Mouse (Mus musculus): ENCODE results near the gene Hormad1. TPM values are rescaled to one million over a fixed set of nuclear protein-coding genes. Genes with fewer than 3 reads are reported as not detected.

Gene Hormad1
- polyA plus RNA-seq, 2 experiments = not detected

- Histone ChIP-seq H3K9me3 (ENCODE audit: control insufficient read depth, low read length) (no peaks in the 10 kb centered on the region), H3K36me3 (ENCODE audit: control insufficient read depth, insufficient read depth, low read length) (no peaks in the 10 kb centered on the region), H3K4me2 (replicated peaks; ENCODE audit: low read depth, low read length, severe bottlenecking) (no peak overlapping the region), H3K4me3 (replicated peaks; ENCODE audit: low read length) (no peak overlapping the region), H3K27me3 (ENCODE audit: control insufficient read depth, insufficient read depth, low read length) (no peaks in the 10 kb centered on the region), H3K9ac (ENCODE audit: low read depth, low read length, severe bottlenecking) (no peak overlapping the region), H3K4me1 (ENCODE audit: control insufficient read depth, insufficient read depth, low read length) (peaks cover 3% of the 10 kb centered on the region; the same call in 1 of the 2 replicates), H3K27ac (replicated peaks; ENCODE audit: low read depth, low read length) (no peak overlapping the region)
- ATAC-seq (ENCODE audit: low FRiP score, low read depth) (no peak), DNase-seq (ENCODE audit: low spot score) (no peak)
- no peak for TF ChIP-seq POLR2A (IDR thresholded peaks at IDR 0.05; ENCODE audit: borderline replicate concordance, extremely low read depth, insufficient read depth, insufficient read length)
- 72% methylated on average over 2 of the region's 2 CpGs for WGBS
Observed at GRCm38 (mm10) chr3:95519315-95519714, 40.2 kb upstream of the Hormad1 start.

DNA sequence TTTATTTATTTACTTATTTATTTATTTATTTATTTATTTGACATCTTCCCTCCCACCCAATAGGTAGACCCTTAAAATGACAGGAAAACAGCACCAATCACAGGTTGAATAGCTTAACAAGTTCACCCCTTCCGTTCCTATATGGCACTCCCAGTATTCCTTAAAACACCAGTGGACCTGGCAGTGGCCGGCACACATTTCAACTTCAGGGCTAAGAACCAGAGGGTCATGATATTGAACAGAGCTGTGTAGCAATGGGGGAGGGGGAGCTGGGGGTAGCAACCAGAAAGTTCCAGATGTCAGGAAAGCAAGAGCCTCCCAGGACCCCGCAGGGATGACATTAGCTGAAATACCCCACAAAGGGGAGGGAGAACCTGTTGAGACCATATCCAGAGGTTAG, 39.4 kb upstream of the Hormad1 start:
- no peak for ATAC-seq (ENCODE audit: low FRiP score, low read depth)
- Histone ChIP-seq H3K9ac (ENCODE audit: low read depth, low read length, severe bottlenecking) (no peak overlapping the region), H3K27me3 (ENCODE audit: control insufficient read depth, insufficient read depth, low read length) (no peaks in the 10 kb centered on the region), H3K9me3 (ENCODE audit: control insufficient read depth, low read length) (no peaks in the 10 kb centered on the region), H3K4me3 (replicated peaks; ENCODE audit: low read length) (no peak overlapping the region), H3K27ac (replicated peaks; ENCODE audit: low read depth, low read length) (no peak overlapping the region), H3K36me3 (ENCODE audit: control insufficient read depth, insufficient read depth, low read length) (no peaks in the 10 kb centered on the region), H3K4me1 (ENCODE audit: control insufficient read depth, insufficient read depth, low read length) (peaks cover 3% of the 10 kb centered on the region; the same call in 1 of the 2 replicates), H3K4me2 (replicated peaks; ENCODE audit: low read depth, low read length, severe bottlenecking) (no peak overlapping the region)
- WGBS = 77% methylated on average over 3 of the region's 3 CpGs
- DNase-seq (ENCODE audit: low spot score) = no peak
- no peak for TF ChIP-seq POLR2A (IDR thresholded peaks at IDR 0.05; ENCODE audit: borderline replicate concordance, extremely low read depth, insufficient read depth, insufficient read length)

DNA sequence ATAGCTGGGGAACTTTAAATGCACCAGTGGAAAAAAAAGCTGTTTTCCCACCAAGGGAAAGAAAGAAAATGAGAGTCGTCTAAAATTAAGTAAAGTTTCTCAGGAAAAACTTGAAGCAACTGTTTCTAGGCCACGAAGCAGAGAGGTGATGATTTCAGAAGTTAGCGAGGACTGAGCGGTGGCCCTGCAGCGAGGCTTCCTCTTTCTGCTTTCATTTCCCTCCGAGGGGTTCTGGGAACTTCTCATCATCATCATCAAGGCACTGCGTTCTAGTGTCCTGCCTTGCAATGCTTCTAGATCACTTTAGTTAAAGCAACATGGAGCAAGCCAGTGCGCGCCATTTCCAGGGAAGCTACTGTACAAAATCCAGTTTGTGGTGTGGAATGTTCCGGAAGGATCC, 38.3 kb upstream of the Hormad1 start:
- no peak overlapping the region for H3K4me2 ChIP-seq (replicated peaks; ENCODE audit: low read depth, low read length, severe bottlenecking)
- no peaks in the 10 kb centered on the region for H3K36me3 ChIP-seq (ENCODE audit: control insufficient read depth, insufficient read depth, low read length)
- H3K4me1 ChIP-seq (ENCODE audit: control insufficient read depth, insufficient read depth, low read length) = peaks cover 3% of the 10 kb centered on the region; the same call in 1 of the 2 replicates
- no peak overlapping the region for H3K27ac ChIP-seq (replicated peaks; ENCODE audit: low read depth, low read length)
- ATAC-seq (ENCODE audit: low FRiP score, low read depth) (no peak), DNase-seq (ENCODE audit: low spot score) (no peak)
- no peaks in the 10 kb centered on the region for H3K9me3 ChIP-seq (ENCODE audit: control insufficient read depth, low read length)
- no peaks in the 10 kb centered on the region for H3K27me3 ChIP-seq (ENCODE audit: control insufficient read depth, insufficient read depth, low read length)
- 87% methylated on average over 10 of the region's 10 CpGs for WGBS
- H3K9ac ChIP-seq (ENCODE audit: low read depth, low read length, severe bottlenecking) = no peak overlapping the region
- no peak for TF ChIP-seq POLR2A (IDR thresholded peaks at IDR 0.05; ENCODE audit: borderline replicate concordance, extremely low read depth, insufficient read depth, insufficient read length)
- H3K4me3 ChIP-seq (replicated peaks; ENCODE audit: low read length) = no peak overlapping the region

GRCm38 (mm10) chr3:95523662-95524061, 35.8 kb upstream of the Hormad1 start:
- H3K9me3 ChIP-seq (ENCODE audit: control insufficient read depth, low read length) = no peaks in the 10 kb centered on the region
- no peak overlapping the region for H3K9ac ChIP-seq (ENCODE audit: low read depth, low read length, severe bottlenecking)
- H3K36me3 ChIP-seq (ENCODE audit: control insufficient read depth, insufficient read depth, low read length) = no peaks in the 10 kb centered on the region
- no peak overlapping the region for H3K4me2 ChIP-seq (replicated peaks; ENCODE audit: low read depth, low read length, severe bottlenecking)
- 65% methylated on average over 3 of the region's 3 CpGs for WGBS
- ATAC-seq (ENCODE audit: low FRiP score, low read depth) = no peak
- H3K4me3 ChIP-seq (replicated peaks; ENCODE audit: low read length) = no peak overlapping the region
- no peak for DNase-seq (ENCODE audit: low spot score)
- H3K4me1 ChIP-seq (ENCODE audit: control insufficient read depth, insufficient read depth, low read length) = no peaks in the 10 kb centered on the region
- H3K27me3 ChIP-seq (ENCODE audit: control insufficient read depth, insufficient read depth, low read length) = no peaks in the 10 kb centered on the region
- no peak for TF ChIP-seq POLR2A (IDR thresholded peaks at IDR 0.05; ENCODE audit: borderline replicate concordance, extremely low read depth, insufficient read depth, insufficient read length)
- no peak overlapping the region for H3K27ac ChIP-seq (replicated peaks; ENCODE audit: low read depth, low read length)

DNA sequence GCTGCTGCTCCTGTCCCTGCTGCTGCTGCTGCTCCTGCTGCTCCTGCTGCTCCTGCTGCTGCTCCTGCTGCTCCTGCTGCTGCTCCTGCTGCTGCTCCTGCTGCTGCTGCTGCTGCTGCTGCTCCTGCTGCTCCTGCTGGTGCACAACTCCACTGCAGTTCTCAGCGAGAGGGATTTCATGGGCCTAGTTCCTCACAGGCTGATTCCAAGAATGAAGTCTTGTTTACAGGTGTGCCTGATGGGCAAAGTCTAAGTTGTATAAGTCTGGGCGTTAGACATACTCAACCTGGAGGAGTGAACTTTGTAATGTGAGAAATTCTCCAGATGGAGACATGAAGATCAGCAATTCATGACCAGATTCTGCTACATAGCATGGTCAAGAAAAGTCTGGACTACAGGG, 34.8 kb upstream of the Hormad1 start:
- Histone ChIP-seq H3K36me3 (ENCODE audit: control insufficient read depth, insufficient read depth, low read length) (no peaks in the 10 kb centered on the region), H3K4me3 (replicated peaks; ENCODE audit: low read length) (no peak overlapping the region), H3K4me2 (replicated peaks; ENCODE audit: low read depth, low read length, severe bottlenecking) (no peak overlapping the region), H3K4me1 (ENCODE audit: control insufficient read depth, insufficient read depth, low read length) (no peaks in the 10 kb centered on the region), H3K9ac (ENCODE audit: low read depth, low read length, severe bottlenecking) (no peak overlapping the region), H3K9me3 (ENCODE audit: control insufficient read depth, low read length) (no peaks in the 10 kb centered on the region), H3K27me3 (ENCODE audit: control insufficient read depth, insufficient read depth, low read length) (no peaks in the 10 kb centered on the region), H3K27ac (replicated peaks; ENCODE audit: low read depth, low read length) (no peak overlapping the region)
- DNase-seq (ENCODE audit: low spot score) (no peak), ATAC-seq (ENCODE audit: low FRiP score, low read depth) (no peak)
- TF ChIP-seq POLR2A (IDR thresholded peaks at IDR 0.05; ENCODE audit: borderline replicate concordance, extremely low read depth, insufficient read depth, insufficient read length) = no peak
- 71% methylated on average over 2 of the region's 2 CpGs for WGBS

DNA sequence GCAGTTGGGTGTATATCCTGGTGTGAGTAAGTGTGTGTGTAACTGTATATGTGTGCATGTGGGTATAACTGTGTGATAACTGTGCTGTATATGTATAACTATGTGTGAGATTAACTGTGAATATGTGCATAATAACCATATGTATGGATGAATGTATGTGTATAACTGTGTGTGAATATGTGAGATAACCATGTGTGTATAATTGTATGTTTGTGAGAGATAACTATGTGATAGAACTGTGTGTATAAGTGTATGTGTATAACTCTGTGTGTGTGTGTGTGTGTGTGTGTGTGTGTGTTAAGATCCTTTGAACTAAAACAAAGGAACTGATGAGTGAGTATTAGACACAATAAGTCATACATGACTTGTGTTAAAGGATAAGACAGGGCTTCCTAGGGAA, 33.4 kb upstream of the Hormad1 start:
- no peak overlapping the region for H3K27ac ChIP-seq (replicated peaks; ENCODE audit: low read depth, low read length)
- no peak for DNase-seq (ENCODE audit: low spot score)
- no peak overlapping the region for H3K4me2 ChIP-seq (replicated peaks; ENCODE audit: low read depth, low read length, severe bottlenecking)
- H3K9me3 ChIP-seq (ENCODE audit: control insufficient read depth, low read length) = no peaks in the 10 kb centered on the region
- no peak overlapping the region for H3K9ac ChIP-seq (ENCODE audit: low read depth, low read length, severe bottlenecking)
- H3K4me1 ChIP-seq (ENCODE audit: control insufficient read depth, insufficient read depth, low read length) = no peaks in the 10 kb centered on the region
- no peaks in the 10 kb centered on the region for H3K27me3 ChIP-seq (ENCODE audit: control insufficient read depth, insufficient read depth, low read length)
- no peak for TF ChIP-seq POLR2A (IDR thresholded peaks at IDR 0.05; ENCODE audit: borderline replicate concordance, extremely low read depth, insufficient read depth, insufficient read length)
- no peak overlapping the region for H3K4me3 ChIP-seq (replicated peaks; ENCODE audit: low read length)
- H3K36me3 ChIP-seq (ENCODE audit: control insufficient read depth, insufficient read depth, low read length) = no peaks in the 10 kb centered on the region
- ATAC-seq (ENCODE audit: low FRiP score, low read depth) = no peak
